Mouse (Mus musculus) spleen, postnatal 10 days (tissue): Measurements from ENCODE around the gene Mpc1.
A peak's percentile ranks its signal among the peaks of the same experiment; 100 is the strongest.
"Not testable (repeated sequence)": the region's sequence is repeated elsewhere in the genome, so short reads cannot be mapped to it uniquely, and the experiment has no call there.

ENCODE experiments used
- DNase-seq, 2 experiments: peaks; one replicate each; pipeline ENCODE4 v3.0.0; 2021 to 2022; ENCODE audit warnings: low spot score in 2 of 2

Gene Mpc1

DNA sequence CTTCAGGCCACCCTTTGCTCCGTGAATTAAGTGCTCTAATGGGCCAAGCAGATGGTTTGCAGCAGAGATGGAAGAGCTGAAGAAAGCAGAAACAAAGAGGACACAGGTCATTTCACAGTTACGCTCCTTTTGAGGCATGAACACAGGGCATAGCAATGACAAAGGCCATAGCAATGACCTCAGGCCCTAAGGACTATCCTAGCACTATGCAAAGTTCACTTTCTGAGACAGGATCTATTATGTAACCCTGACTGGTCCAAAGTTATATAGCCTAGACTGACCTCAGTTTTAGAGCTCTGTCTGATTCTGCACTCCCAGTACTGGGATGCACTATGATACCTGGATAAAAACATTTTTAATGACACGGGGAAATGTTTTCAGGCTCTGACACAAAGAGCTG is 4.3 kb upstream of the Mpc1 start:
- no peak for DNase-seq

DNA sequence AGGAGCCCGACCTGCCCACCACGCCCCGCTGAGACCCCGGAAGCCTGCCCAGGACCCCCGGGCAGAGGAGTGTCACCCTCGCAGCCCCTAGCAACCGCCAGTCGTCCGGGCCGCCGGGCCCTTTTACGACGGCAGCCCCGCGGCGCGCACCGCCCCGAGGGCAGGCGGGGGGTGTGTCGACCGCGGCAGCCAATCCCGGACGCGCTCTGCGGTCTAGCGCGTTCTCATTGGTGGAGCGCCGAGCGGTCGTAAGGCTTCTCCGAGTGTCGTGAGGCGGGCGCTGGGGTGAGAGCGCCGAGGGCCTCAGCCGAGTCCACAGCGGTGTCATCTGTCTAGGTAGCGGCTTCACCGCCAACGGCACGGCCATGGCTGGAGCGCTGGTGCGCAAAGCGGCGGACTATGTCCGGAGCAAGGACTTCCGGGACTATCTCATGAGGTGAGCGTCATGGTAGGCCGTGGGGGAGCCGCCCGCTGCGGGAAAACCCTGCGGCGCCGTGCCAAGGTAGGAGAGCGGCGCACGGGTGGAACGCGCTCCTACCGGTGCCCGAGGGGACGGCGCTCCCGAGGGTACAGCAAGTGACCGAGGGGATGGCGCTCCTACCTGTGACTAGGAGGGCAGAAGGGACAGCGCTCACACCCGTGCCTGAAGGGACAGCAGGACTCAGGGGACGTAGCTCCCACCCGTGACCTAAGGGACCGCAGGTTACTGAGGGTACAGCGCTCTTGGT is 986 bp downstream of the Mpc1 start:
- DNase-seq: peak; percentile 91 to 96

DNA sequence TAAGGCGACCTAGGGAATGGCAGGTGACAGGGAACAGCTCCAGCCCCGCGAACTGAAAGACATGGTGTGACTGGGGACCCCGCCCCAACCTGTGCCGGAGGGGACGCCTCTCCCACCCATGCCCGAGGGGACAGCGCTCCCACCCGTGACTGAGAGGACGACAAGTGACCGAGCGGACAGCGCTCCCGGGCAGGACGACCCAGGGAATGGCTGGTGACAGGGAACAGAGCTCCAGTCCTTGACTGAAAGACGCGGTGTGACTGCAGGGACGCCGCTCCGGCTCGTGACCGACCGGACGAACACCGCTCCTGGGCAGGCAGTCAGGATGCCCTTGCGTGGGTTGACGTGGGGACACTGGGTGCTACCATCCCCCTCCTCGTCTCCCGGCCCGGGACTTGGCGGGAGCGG is 1.6 kb downstream of the Mpc1 start:
- DNase-seq: peak in 1 of 2 experiments; percentile 53

DNA sequence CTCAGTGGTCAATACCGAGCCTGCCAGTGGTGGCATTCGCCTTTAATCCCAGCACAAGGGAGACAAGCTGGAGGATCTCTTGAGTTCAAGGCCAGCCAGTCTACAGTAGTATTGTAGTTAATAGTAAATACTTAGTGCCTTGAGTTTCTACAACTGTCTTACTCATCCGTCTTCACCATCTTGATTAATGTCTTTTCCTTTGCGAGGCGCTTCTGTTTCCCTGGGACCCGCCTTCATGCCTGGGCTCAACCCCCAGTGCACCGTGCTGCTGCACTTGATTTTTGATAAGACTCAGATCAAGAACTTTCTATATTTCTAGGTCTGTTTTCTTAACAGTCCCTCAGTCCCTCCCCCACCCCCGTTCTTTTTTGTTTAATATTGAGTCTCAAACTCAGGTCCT is 2.4 kb downstream of the Mpc1 start:
- DNase-seq: no peak

DNA sequence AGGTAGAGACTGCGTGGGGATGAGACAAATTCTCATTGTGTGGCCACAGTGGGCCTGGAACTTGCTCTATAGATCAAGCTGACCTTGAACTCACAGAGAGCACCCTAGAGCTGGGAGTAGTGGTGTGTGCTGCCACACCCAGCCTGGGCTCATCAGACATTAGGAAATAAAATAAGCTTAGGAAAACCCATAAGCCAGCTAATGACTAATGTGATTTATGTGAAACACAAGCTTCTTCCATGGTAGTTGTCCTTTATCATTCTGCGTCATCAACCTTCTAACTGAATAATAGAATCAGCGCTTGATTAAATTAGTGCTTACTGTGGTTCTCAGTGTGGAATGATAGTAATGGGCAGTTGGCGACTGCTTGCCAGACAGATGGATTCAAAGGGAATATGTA is 4.3 kb downstream of the Mpc1 start:
- DNase-seq: no peak

DNA sequence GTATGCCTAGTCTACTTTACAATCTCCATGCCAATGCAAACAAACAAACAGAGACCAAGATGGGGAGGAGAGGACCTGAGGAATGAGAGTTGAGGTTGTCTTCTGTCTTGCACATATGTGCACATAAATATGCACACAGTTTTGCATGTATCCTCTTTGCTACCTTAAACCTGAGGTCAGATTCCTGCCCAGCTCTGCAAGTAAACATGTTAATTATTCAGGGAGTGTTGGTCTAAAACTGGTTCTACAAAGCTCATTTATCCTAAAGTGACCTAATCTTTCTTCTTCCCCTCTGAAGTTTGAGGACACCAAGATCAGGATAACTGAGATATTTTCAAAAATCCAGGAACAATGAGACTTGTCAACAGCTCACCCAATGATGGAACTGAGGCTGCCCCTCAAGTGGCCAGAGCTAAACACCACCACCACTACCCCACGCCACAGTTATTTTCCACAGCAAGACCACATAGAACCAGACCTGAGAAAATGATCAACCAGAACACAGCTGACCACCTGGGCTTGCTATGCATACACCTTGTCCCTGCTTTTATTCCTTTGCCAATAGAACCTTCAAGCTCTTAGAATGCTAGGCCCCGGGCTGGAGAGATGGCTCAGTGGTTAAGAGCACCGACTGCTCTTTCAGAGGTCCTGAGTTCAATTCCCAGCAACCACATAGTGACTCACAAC is 7.4 kb downstream of the Mpc1 start:
- no peak for DNase-seq

DNA sequence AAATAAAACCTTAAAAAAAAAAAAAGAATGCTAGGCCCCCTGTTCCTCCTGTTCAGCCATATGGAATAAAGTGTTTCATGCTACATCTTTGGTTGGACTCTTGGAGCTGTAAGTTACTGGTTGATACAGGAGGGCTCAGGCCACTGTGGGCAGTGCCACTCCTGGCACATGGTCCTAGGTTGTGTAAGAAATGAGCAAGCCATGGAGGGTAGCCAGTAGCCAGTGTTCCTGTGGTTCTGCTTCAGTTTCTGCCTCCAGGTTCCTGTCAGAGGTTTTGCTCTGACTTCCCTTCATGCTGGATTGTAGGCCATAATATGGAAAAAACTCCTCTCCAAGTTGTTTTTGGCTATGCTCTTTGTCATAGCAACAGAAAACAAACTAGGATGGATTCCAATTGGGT is 8.0 kb downstream of the Mpc1 start:
- DNase-seq: no peak

DNA sequence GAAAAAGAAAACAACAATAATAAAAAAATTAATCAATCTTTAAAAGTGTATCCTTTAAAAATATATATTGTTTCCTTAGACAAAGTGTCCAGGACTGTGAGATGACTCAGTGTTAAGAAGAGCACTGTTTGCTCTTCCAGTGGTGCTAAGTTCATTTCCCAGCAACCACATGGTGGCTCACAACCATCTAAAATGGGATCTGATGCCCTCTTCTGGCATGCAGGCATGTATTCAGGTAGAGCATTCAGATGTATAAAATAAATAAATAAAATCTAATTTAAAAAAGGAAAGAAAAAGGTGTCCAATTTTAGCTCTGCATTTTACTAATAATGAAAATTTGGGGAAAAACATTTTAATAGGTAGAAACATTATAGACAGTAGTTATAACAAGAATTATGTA is 13.1 kb downstream of the Mpc1 start:
- no peak for DNase-seq

DNA sequence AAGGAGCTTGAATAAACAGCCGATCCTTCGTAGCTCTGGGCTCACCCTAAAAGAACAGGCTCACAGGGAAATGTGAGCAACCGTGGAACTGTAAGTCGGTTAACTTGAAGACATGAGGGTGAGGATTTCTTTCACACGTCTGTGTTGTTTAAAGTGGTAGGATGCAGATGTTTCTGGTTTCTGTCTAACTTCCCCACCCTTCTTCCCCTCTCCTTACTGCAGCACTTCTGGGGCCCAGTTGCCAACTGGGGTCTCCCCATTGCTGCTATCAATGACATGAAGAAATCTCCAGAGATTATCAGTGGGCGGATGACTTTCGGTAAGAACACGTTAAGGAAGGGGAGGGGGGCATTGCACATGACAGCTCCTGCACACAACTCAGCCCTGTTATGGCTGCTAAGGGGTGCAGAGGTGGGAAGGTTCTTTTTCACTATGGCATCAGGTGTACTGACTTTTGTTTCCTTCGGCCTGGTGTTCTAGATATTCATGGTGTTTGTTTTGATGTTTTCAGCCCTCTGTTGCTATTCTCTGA is 13.7 kb downstream of the Mpc1 start:
- DNase-seq: no peak

DNA sequence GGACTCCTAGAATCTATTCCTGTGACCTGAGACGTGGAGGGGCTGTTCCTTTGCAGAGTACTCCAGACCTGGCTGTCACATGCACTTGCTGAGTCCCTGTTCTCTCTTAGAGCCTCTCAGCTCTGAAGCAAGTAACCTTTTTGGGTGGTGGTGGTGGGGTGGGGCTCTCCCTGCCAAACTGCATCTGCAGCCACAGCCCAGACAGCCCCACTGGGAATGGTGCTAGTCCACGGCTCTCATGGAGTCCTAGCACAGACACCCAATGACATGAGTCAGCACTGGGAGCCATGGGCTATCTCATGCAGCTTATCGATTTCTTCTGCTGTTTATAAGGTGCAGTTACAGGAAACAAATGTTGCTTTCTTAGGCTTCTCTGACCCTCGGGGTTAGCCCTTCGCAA is 15.0 kb downstream of the Mpc1 start:
- DNase-seq: no peak

DNA sequence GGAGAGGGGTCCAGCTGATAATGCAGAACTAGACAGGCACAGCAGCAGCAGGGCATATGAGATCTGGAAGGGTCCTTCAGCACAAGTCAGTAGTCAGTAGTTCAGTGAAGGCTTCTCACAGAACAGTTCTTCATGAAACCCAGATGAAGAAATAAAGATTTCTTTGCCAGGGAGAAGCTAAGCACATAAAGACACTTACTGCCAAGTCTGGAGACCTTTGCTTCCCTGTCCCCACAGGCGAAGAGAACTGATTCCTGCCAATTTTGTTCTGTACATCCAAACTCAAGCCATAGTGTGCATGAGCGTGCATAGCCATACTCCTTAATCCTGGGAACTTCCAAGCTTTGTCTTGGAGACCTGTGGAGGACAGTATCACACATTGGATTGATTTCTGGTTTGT is 15.6 kb downstream of the Mpc1 start:
- DNase-seq: no peak

DNA sequence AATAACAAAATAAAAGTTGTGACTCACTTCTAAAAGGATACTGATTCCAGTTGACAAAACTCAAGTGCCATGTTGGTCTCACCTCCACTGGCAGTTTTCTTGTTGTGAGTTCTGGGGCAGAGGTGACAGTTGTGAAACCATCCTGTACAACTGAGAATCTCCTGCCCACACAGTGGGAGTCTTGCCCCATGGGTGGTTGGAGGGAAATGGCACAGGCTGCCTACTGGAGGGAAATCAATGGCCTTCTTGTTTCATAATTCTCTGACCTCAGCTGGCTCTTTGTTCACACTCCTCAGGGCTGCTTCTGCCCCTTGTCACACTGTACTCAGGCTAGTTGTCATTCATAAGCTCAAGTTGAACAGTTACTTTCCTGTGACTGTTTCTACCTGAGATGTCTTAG is 16.8 kb downstream of the Mpc1 start:
- DNase-seq: no peak

DNA sequence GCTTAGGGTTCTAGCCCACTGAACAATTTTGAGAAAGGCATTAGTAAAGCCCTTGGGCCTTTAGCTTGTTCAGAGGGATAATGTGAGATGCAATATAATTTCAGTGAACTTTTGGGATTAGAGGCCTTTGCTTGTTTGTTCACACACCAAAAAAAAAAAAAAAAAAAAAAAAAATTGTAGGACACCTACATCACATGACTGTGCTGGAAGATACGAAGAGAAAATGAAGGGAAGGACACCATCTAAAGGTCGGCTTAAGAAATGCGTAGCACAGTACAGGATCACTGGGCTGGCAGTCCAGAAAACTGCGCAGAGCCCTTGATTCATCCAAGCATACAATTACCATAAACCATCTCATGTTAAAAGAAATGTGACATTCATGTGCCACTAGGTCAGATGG is 18.8 kb downstream of the Mpc1 start:
- DNase-seq: no peak

DNA sequence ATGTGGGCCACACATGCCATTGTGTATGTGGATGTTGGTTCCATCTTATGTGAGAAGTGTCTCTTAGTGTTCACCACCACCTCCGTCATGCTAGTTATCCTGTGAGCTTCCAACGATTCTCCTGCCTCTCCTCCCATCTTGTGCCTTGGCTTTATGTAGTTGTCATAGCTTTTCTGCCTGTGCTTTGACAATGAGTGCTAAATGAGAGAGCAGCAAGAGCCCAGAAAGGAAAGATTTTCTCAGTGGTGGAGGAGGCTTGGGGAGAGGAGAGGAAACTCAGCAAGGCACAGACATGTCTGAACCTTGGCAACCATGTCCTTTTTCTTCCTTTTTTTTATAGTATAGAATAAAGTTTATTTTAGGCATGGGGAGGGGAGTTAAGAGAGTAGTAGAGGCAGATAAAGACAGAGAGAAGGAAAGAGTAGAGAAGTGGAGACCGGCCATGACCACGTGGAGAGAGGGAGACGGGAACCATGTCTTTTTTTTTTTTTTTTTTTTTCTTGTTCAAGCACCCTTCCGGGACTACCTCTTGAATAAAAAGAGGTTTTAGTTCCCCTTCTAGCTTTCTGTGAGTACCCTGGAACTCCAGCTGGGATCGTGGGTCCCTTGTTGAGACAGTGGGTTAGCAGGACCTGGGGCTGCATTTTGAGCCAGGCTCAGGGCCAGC is 20.2 kb downstream of the Mpc1 start:
- no peak for DNase-seq

DNA sequence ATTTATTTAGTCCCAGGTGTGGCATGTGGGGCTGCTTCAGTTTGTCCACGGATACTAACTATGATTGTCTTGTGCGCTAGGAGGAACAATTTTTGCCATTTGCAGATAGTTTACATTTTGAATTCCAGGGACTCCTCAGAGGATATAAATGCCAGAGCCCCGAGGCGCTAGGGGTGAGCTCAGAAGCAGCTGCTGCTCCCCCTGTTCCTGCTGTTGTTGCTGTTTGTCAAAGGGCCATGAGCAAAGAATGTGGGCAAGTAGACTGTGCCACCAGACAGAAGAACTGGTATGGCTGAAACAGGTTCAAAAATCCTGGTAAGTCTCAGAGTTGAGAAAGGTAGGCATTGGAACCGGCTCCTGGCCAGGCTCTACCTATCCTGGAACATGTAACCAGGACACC is 21.0 kb downstream of the Mpc1 start:
- no peak for DNase-seq

DNA sequence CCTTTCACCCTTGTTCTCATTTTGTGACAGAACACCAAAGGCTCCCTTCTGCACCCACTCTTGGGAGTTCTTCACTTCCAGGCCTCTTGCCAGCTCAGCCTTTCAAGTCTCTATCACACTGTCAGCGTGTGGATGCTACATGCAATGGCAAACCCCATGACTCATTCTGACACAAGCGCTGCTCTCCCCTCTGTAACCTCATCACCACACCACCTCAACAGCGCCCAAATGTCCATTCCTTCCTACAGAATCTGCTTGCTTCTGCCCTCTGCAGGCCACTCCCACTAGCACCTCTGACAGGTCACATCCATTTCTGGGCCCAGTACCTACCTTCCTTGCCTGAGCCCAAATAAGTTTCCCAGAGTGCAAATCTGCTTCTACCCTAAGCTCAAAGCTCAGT is 23.1 kb downstream of the Mpc1 start:
- no peak for DNase-seq

DNA sequence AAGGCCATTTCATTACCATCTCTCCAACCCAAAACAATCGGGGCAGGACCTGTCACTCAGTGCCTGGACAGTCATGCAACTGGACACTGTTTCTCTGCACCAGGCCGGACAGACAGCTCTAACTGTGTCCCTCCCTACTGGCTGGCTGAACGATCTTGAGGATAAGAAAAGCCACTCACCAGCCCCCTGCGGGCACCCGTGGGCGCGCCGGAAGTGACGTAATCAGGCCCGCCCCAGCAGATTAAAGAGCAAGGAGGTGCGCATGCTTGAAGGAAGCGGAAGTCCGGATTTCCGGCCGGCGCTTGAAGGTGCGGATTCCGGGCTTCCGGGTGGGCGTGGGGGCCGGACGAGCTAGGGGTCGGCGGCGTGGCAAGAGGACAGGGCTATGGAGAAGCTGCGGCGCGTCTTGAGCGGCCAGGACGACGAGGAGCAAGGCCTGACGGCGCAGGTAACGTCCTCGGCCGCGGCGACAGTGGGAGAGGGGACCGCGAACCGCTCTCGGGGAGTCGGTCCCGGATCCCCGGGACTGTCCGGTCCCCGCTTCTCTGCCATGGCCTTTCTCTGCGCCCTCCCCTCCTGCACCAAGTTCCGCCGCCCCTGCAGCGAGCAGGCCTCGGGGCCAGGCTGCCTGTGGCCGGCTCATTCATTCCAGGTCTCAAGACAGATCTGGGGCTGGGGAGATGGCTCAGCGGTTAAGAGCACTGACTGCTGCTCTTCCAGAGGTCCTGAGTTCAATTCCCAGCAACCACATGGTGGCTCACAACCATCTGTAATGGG is 28.3 kb downstream of the Mpc1 start, which contains the start of gene Sft2d1:
TSS of gene Sft2d1 (plus strand) at position 265 of the 777 bp plus-strand sequence.
- peak; percentile 88 to 95 for DNase-seq

DNA sequence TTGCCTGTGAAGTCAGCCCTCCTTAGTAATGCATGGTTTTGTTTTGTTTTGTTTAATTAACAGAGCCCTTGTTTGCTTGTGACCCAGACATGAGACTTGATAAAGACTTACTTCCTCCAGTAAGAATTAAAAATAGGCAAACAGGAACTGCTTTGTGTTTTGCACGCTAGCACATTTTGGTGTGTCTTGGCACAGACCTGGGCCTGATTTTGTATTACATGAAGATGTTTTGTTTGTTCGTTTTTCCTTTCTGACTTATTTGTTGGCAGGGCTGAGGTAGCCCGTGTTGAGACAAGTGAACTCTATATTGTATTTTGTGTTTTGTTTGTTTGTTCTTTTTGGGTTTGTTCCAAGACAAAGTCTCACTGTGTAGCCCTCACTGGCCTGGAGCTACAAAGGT is 29.0 kb downstream of the Mpc1 start:
- DNase-seq: no peak

DNA sequence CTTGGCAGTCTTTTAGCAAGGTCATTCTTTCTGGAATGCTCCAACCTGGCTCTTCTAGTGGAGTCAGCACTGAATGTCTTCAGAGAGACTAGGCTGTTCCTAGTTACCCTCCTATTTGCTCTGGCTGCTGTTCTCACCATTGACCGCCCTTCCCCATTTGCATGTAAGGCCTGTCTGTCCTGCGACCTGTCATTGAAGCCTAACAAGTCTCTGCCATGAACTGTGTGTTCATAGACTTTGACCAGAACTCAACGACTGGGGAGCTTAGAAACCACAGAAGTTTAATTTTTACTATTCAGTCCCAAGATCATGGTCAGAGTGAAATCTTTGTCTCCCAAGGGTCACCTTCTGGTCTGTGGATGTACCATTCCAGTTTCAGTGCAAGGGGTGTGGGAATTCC is 31.3 kb downstream of the Mpc1 start:
- DNase-seq: no peak

DNA sequence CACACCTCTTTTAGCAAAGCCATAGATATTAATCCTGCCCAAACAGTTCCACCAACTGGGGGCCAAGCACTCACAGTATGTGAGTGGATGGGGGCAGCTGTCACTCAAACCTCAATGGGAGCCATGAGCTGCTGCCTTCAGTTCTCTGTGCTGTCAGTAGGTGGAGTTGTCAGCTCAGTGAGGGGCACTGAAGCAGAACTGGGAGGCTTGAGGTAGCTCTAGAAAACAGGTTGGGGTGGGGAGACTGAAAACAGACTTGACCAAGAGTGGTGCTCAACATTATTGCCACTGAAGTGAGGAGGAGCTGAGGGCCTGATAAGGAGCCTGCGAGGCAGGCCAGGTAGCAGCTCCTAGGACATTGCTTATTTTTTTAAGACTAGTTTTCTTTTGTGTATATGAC is 33.5 kb downstream of the Mpc1 start:
- DNase-seq: no peak

DNA sequence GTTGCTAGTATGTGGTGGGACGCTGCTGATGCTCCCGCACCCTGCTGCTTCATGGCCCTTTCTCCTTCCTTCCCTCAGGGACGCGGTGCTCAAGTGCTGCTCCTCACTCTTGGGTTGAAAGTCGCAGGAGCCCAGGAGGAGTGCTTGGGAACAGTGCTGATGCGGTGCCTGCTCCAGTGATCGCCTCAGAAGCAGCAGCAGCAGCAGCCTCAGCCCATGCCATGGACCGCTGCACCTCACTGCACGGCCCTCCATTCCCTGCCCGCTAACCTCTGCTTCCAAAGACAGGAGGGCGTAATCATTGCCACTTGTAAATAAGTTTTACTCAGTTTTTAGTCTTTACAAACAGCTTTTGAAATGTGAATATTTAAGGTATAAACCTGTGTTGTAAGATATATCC is 44.2 kb downstream of the Mpc1 start:
- not testable (repeated sequence) for DNase-seq
